Mouse (Mus musculus): Measurements from ENCODE around the gene C1ql2. TPM values are rescaled to one million over a fixed set of nuclear protein-coding genes. Genes with fewer than 3 reads are reported as not detected.

Gene C1ql2
- polyA plus RNA-seq, 1 experiment from 2014 or later, result not detected

- H3K4me1 ChIP-seq (replicated peaks; ENCODE audit: control insufficient read depth, insufficient read depth, low read length), result no peaks in the 10 kb centered on the region
- ATAC-seq (replicated peaks; ENCODE audit: low FRiP score) (no peak), DNase-seq (ENCODE audit: low spot score) (no peak)
- H3K9ac ChIP-seq (ENCODE audit: low read depth, low read length), result no peak overlapping the region
- no peaks in the 10 kb centered on the region for H3K9me3 ChIP-seq (ENCODE audit: control insufficient read depth, low read length)
- 17% methylated on average over 16 of the region's 16 CpGs for WGBS
- no peak overlapping the region for H3K4me3 ChIP-seq (ENCODE audit: low read depth, low read length)
- H3K36me3 ChIP-seq (ENCODE audit: control insufficient read depth, insufficient read depth, low read length), result no peaks in the 10 kb centered on the region
- H3K4me2 ChIP-seq, result no peak overlapping the region
- no peak overlapping the region for H3K27ac ChIP-seq (ENCODE audit: low read depth, low read length)
- no peaks in the 10 kb centered on the region for H3K27me3 ChIP-seq (replicated peaks; ENCODE audit: control insufficient read depth, insufficient read depth, low read length)
These were observed 17.2 kb downstream of the C1ql2 start for GRCm38 (mm10) chr1:120357371-120358274.

DNA sequence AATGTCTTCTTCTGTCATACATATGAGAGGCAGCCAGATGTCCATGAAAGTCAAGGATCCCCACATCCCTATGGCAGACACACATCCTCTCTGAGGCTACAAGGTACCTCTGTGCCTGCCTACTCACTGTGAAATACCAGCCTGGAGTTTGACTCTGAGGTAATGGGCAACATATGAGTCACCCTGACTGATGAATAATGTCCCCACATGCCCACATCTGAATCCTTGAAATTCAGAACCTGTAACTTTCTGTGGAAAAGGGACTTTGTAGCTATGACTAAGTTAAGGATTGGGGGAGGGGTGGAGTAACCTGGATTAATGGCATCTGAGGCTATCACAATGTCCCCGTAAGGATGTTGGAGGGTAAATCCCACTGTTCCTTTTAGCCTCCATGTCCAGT, 23.3 kb downstream of the C1ql2 start:
- H3K27me3 ChIP-seq (replicated peaks; ENCODE audit: control insufficient read depth, insufficient read depth, low read length), result no peaks in the 10 kb centered on the region
- H3K27ac ChIP-seq (ENCODE audit: low read depth, low read length), result no peak overlapping the region
- no peak for DNase-seq (ENCODE audit: low spot score)
- H3K36me3 ChIP-seq (ENCODE audit: control insufficient read depth, insufficient read depth, low read length), result no peaks in the 10 kb centered on the region
- H3K4me2 ChIP-seq, result no peak overlapping the region
- WGBS, result 73% methylated on average over 1 of the region's 1 CpGs
- H3K4me1 ChIP-seq (replicated peaks; ENCODE audit: control insufficient read depth, insufficient read depth, low read length), result no peaks in the 10 kb centered on the region
- H3K4me3 ChIP-seq (ENCODE audit: low read depth, low read length), result no peak overlapping the region
- H3K9me3 ChIP-seq (ENCODE audit: control insufficient read depth, low read length), result no peaks in the 10 kb centered on the region
- H3K9ac ChIP-seq (ENCODE audit: low read depth, low read length), result no peak overlapping the region
- no peak for ATAC-seq (replicated peaks; ENCODE audit: low FRiP score)

DNA sequence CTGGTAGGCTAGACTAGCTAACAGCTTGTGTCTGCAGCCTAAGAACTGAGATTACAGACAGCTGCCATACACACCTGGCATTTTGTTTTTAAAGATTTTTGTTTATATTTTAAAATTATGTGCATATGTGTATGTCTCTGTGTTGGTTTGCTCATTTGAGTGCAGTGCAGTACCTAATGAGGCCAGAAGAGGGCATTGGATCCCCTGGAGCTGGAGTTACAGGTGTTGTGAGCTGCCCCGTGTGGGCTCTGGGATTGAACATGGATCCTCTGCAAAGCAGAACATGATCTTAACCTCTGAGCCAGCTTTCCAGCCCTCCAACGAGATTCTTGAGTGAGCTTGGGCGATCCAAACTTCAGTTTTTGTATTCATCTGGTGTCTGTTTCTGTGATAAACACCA, 27.8 kb downstream of the C1ql2 start:
- Histone ChIP-seq H3K4me1 (replicated peaks; ENCODE audit: control insufficient read depth, insufficient read depth, low read length) (no peaks in the 10 kb centered on the region), H3K9ac (ENCODE audit: low read depth, low read length) (no peak overlapping the region), H3K9me3 (ENCODE audit: control insufficient read depth, low read length) (no peaks in the 10 kb centered on the region), H3K36me3 (ENCODE audit: control insufficient read depth, insufficient read depth, low read length) (no peaks in the 10 kb centered on the region), H3K27ac (ENCODE audit: low read depth, low read length) (no peak overlapping the region), H3K27me3 (replicated peaks; ENCODE audit: control insufficient read depth, insufficient read depth, low read length) (no peaks in the 10 kb centered on the region), H3K4me2 (no peak overlapping the region), H3K4me3 (ENCODE audit: low read depth, low read length) (no peak overlapping the region)
- ATAC-seq (replicated peaks; ENCODE audit: low FRiP score), result no peak
- 69% methylated on average over 3 of the region's 3 CpGs for WGBS
- DNase-seq (ENCODE audit: low spot score), result no peak

- H3K4me3 ChIP-seq (ENCODE audit: low read depth, low read length), result no peak overlapping the region
- no peak for DNase-seq (ENCODE audit: low spot score)
- WGBS, result 76% methylated on average over 7 of the region's 7 CpGs
These were observed 33.7 kb downstream of the C1ql2 start for GRCm38 (mm10) chr1:120374131-120374530.

GRCm38 (mm10) chr1:120374832-120375231, 34.5 kb downstream of the C1ql2 start:
- Histone ChIP-seq H3K27me3 (replicated peaks; ENCODE audit: control insufficient read depth, insufficient read depth, low read length) (no peaks in the 10 kb centered on the region), H3K27ac (ENCODE audit: low read depth, low read length) (no peak overlapping the region), H3K4me3 (ENCODE audit: low read depth, low read length) (no peak overlapping the region), H3K4me1 (replicated peaks; ENCODE audit: control insufficient read depth, insufficient read depth, low read length) (no peaks in the 10 kb centered on the region), H3K4me2 (no peak overlapping the region), H3K9ac (ENCODE audit: low read depth, low read length) (no peak overlapping the region), H3K9me3 (ENCODE audit: control insufficient read depth, low read length) (no peaks in the 10 kb centered on the region), H3K36me3 (ENCODE audit: control insufficient read depth, insufficient read depth, low read length) (no peaks in the 10 kb centered on the region)
- no peak for ATAC-seq (replicated peaks; ENCODE audit: low FRiP score)
- 80% methylated on average over 2 of the region's 2 CpGs for WGBS
- DNase-seq (ENCODE audit: low spot score), result no peak

More at GRCm38 (mm10) chr1:120374131-120374530, 33.7 kb downstream of the C1ql2 start:
- no peak overlapping the region for H3K9ac ChIP-seq (ENCODE audit: low read depth, low read length)
- H3K27ac ChIP-seq (ENCODE audit: low read depth, low read length), result no peak overlapping the region
- no peaks in the 10 kb centered on the region for H3K36me3 ChIP-seq (ENCODE audit: control insufficient read depth, insufficient read depth, low read length)
- no peaks in the 10 kb centered on the region for H3K27me3 ChIP-seq (replicated peaks; ENCODE audit: control insufficient read depth, insufficient read depth, low read length)
- H3K9me3 ChIP-seq (ENCODE audit: control insufficient read depth, low read length), result no peaks in the 10 kb centered on the region
- H3K4me2 ChIP-seq, result no peak overlapping the region
- H3K4me1 ChIP-seq (replicated peaks; ENCODE audit: control insufficient read depth, insufficient read depth, low read length), result no peaks in the 10 kb centered on the region
- ATAC-seq (replicated peaks; ENCODE audit: low FRiP score), result no peak

DNA sequence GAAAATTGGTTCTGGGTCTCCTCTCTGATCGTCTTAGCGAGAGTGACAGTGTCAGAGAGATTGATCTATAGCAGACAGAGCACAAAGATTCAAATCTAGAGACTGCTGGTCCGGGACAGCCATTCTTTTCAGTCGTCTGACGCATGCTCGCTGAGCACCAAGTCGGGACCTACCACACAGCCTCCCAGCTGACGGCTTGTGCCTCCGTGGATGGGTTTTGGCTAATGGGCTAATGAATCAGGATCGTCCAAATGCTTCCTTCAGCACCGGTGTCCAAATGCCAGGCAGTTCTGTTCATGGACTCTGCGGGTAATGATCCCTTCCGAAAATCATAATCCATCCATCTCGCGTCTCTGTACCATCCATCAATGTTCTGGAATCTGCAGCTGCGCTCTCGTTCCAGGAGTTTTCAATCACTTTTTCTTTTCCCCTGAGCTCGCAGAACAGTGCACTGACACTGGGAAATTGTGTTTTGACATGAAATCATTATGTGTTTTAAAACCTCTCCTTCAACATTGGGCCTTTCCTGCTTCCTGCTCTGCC, 44.7 kb downstream of the C1ql2 start:
- no peaks in the 10 kb centered on the region for H3K9me3 ChIP-seq (ENCODE audit: control insufficient read depth, low read length)
- WGBS, result 80% methylated on average over 18 of the region's 18 CpGs
- H3K27me3 ChIP-seq (replicated peaks; ENCODE audit: control insufficient read depth, insufficient read depth, low read length), result no peaks in the 10 kb centered on the region
- no peak overlapping the region for H3K4me3 ChIP-seq (ENCODE audit: low read depth, low read length)
- DNase-seq (ENCODE audit: low spot score) (no peak), ATAC-seq (replicated peaks; ENCODE audit: low FRiP score) (no peak)
- H3K4me2 ChIP-seq, result no peak overlapping the region
- H3K36me3 ChIP-seq (ENCODE audit: control insufficient read depth, insufficient read depth, low read length), result no peaks in the 10 kb centered on the region
- no peaks in the 10 kb centered on the region for H3K4me1 ChIP-seq (replicated peaks; ENCODE audit: control insufficient read depth, insufficient read depth, low read length)
- H3K9ac ChIP-seq (ENCODE audit: low read depth, low read length), result no peak overlapping the region
- H3K27ac ChIP-seq (ENCODE audit: low read depth, low read length), result no peak overlapping the region

- DNase-seq (ENCODE audit: low spot score) (no peak), ATAC-seq (replicated peaks; ENCODE audit: low FRiP score) (no peak)
These were observed 49.4 kb downstream of the C1ql2 start for GRCm38 (mm10) chr1:120389734-120390133.

GRCm38 (mm10) chr1:120390336-120390735, 50.0 kb downstream of the C1ql2 start:
- no peak for ATAC-seq (replicated peaks; ENCODE audit: low FRiP score)
- DNase-seq (ENCODE audit: low spot score), result peak; percentile 59
- H3K4me3 ChIP-seq (ENCODE audit: low read depth, low read length), result no peak overlapping the region
- no peak overlapping the region for H3K9ac ChIP-seq (ENCODE audit: low read depth, low read length)
- no peak overlapping the region for H3K27ac ChIP-seq (ENCODE audit: low read depth, low read length)
- no peak overlapping the region for H3K4me2 ChIP-seq
- no peaks in the 10 kb centered on the region for H3K9me3 ChIP-seq (ENCODE audit: control insufficient read depth, low read length)
- no peaks in the 10 kb centered on the region for H3K36me3 ChIP-seq (ENCODE audit: control insufficient read depth, insufficient read depth, low read length)
- H3K27me3 ChIP-seq (replicated peaks; ENCODE audit: control insufficient read depth, insufficient read depth, low read length), result no peaks in the 10 kb centered on the region
- no peaks in the 10 kb centered on the region for H3K4me1 ChIP-seq (replicated peaks; ENCODE audit: control insufficient read depth, insufficient read depth, low read length)
- 2% methylated on average over 11 of the region's 11 CpGs for WGBS

More at GRCm38 (mm10) chr1:120389734-120390133, 49.4 kb downstream of the C1ql2 start:
- WGBS, result 45% methylated on average over 6 of the region's 6 CpGs
- H3K9ac ChIP-seq (ENCODE audit: low read depth, low read length), result no peak overlapping the region
- H3K4me3 ChIP-seq (ENCODE audit: low read depth, low read length), result no peak overlapping the region
- no peaks in the 10 kb centered on the region for H3K36me3 ChIP-seq (ENCODE audit: control insufficient read depth, insufficient read depth, low read length)
- no peak overlapping the region for H3K4me2 ChIP-seq
- no peak overlapping the region for H3K27ac ChIP-seq (ENCODE audit: low read depth, low read length)
- no peaks in the 10 kb centered on the region for H3K27me3 ChIP-seq (replicated peaks; ENCODE audit: control insufficient read depth, insufficient read depth, low read length)
- H3K4me1 ChIP-seq (replicated peaks; ENCODE audit: control insufficient read depth, insufficient read depth, low read length), result no peaks in the 10 kb centered on the region
- H3K9me3 ChIP-seq (ENCODE audit: control insufficient read depth, low read length), result no peaks in the 10 kb centered on the region

Data from liver, embryonic 11.5 days (tissue).